Mouse (Mus musculus) kidney, embryonic 16.5 days (tissue): ENCODE measurements around the gene Ppy. TPM values are rescaled to one million over a fixed set of nuclear protein-coding genes. Genes with fewer than 3 reads are reported as not detected.

Experiments
- ATAC-seq: fragments of 200-750 bp; cut with Nextera tagmentation; 2 replicates; pipeline ENCODE4 v1.8.0; 2017; ENCODE audit warnings: moderate TSS enrichment; ENCODE audit not compliant: low FRiP score, low TSS enrichment
- H3K27ac ChIP-seq: fragments of 300-500 bp; sonication (generic); 2 replicates; pipeline ENCODE4 v1.5.1; 2014; ENCODE audit warnings: low read length
- H3K27me3 ChIP-seq: fragments of 300-500 bp; sonication (generic); 2 replicates; pipeline ENCODE4 v1.6.1; 2014; ENCODE audit warnings: low read length, control low read depth, mixed read lengths; ENCODE audit not compliant: insufficient read depth
- H3K36me3 ChIP-seq: fragments of 300-500 bp; sonication (generic); 2 replicates; pipeline ENCODE4 v1.6.1; 2014; ENCODE audit warnings: low read length, control low read depth, mixed read lengths; ENCODE audit not compliant: insufficient read depth
- H3K4me1 ChIP-seq: fragments of 300-500 bp; sonication (generic); 2 replicates; pipeline ENCODE4 v1.6.1; 2014; ENCODE audit warnings: low read length, control low read depth, mixed read lengths; ENCODE audit not compliant: insufficient read depth
- H3K4me2 ChIP-seq: fragments of 300-500 bp; sonication (generic); replicated peaks from 2 replicates; pipeline ENCODE4 v1.6.1; 2014; ENCODE audit warnings: low read depth, low read length
- H3K4me3 ChIP-seq: fragments of 300-500 bp; sonication (generic); 2 replicates; pipeline ENCODE4 v1.5.1; 2014; ENCODE audit warnings: mild to moderate bottlenecking, low read length
- H3K9ac ChIP-seq: fragments of 300-500 bp; sonication (generic); replicated peaks from 2 replicates; pipeline ENCODE4 v1.6.1; 2014; ENCODE audit warnings: low read length
- H3K9me3 ChIP-seq: fragments of 300-500 bp; sonication (generic); 2 replicates; pipeline ENCODE4 v1.6.1; 2016; ENCODE audit warnings: low read length, control low read depth
- WGBS: fragments of 180-500 bp; shearing (Covaris S2); extraction: QIAGEN DNeasy Blood & Tissue Kit; methylation state at CpG from one replicate; pipeline ENCODE4 v1.1.7; 2014; 5-methylcytosine and 5-hydroxymethylcytosine counted together
- polyA plus RNA-seq: library from polyadenylated mRNA; unstranded; fragments of >200 nt; fragmentation: Nextera tagmentation; extraction: Ambion mirVana; gene quantifications from 2 replicates; pipeline ENCODE4 v1.2.1, GENCODE M21; 2015

Ppy gene
- polyA plus RNA-seq, 1 experiment from 2014 or later: not detected

GRCm38 (mm10) chr11:102137625-102138446, 36.7 kb upstream of the Ppy start:
- H3K9ac ChIP-seq: peak overlapping the region; percentile 55
- peak overlapping the region; percentile 52 for H3K4me2 ChIP-seq
- peaks cover 3% of the 10 kb centered on the region; the same call in 1 of the 2 replicates for H3K27me3 ChIP-seq
- no peaks in the 10 kb centered on the region for H3K36me3 ChIP-seq
- peak overlapping the region; percentile 34 for H3K4me3 ChIP-seq
- 47% methylated on average over 13 of the region's 13 CpGs for WGBS
- H3K4me1 ChIP-seq: peaks cover 10% of the 10 kb centered on the region; the same call in 1 of the 2 replicates
- ATAC-seq: no peak
- H3K27ac ChIP-seq: no peak overlapping the region
- H3K9me3 ChIP-seq: no peaks in the 10 kb centered on the region

- no peak overlapping the region for H3K9ac ChIP-seq
- H3K4me1 ChIP-seq: peaks cover 8% of the 10 kb centered on the region; the same call in 1 of the 2 replicates
- no peaks in the 10 kb centered on the region for H3K36me3 ChIP-seq
- ATAC-seq: no peak
- no peak overlapping the region for H3K4me3 ChIP-seq
- WGBS: 28% methylated on average over 4 of the region's 4 CpGs
- H3K4me2 ChIP-seq: no peak overlapping the region
- H3K27ac ChIP-seq: no peak overlapping the region
- peaks cover 3% of the 10 kb centered on the region; the same call in 1 of the 2 replicates for H3K27me3 ChIP-seq
- no peaks in the 10 kb centered on the region for H3K9me3 ChIP-seq
These were observed 33.4 kb upstream of the Ppy start for GRCm38 (mm10) chr11:102134516-102134915.

- Histone ChIP-seq H3K4me3 (no peak overlapping the region), H3K4me1 (no peaks in the 10 kb centered on the region), H3K36me3 (no peaks in the 10 kb centered on the region), H3K9ac (no peak overlapping the region), H3K4me2 (no peak overlapping the region), H3K27me3 (0 out of 2 replicates have a peak, but pooled peaks cover 3% of the 10 kb centered on the region), H3K9me3 (no peaks in the 10 kb centered on the region), H3K27ac (no peak overlapping the region)
- ATAC-seq: no peak
- WGBS: 76% methylated on average over 6 of the region's 6 CpGs
These were observed 16.3 kb upstream of the Ppy start for GRCm38 (mm10) chr11:102117386-102117785.

GRCm38 (mm10) chr11:102116241-102116640, 15.1 kb upstream of the Ppy start:
- 75% methylated on average over 8 of the region's 8 CpGs for WGBS
- Histone ChIP-seq H3K4me2 (no peak overlapping the region), H3K27ac (no peak overlapping the region), H3K27me3 (0 out of 2 replicates have a peak, but pooled peaks cover 3% of the 10 kb centered on the region), H3K4me1 (no peaks in the 10 kb centered on the region), H3K9ac (no peak overlapping the region), H3K4me3 (no peak overlapping the region), H3K9me3 (no peaks in the 10 kb centered on the region), H3K36me3 (no peaks in the 10 kb centered on the region)
- no peak for ATAC-seq

GRCm38 (mm10) chr11:102111576-102111975, 10.5 kb upstream of the Ppy start:
- H3K36me3 ChIP-seq: no peaks in the 10 kb centered on the region
- no peak overlapping the region for H3K4me2 ChIP-seq
- no peaks in the 10 kb centered on the region for H3K4me1 ChIP-seq
- H3K27ac ChIP-seq: no peak overlapping the region
- H3K9ac ChIP-seq: no peak overlapping the region
- H3K9me3 ChIP-seq: no peaks in the 10 kb centered on the region
- 86% methylated on average over 5 of the region's 5 CpGs for WGBS
- H3K4me3 ChIP-seq: no peak overlapping the region
- no peak for ATAC-seq
- peaks cover 30% of the 10 kb centered on the region for H3K27me3 ChIP-seq

- H3K4me3 ChIP-seq: peak within 1 kb of the TSS; percentile 22
- H3K27ac ChIP-seq: no peak within 1 kb of the TSS
- no peaks in the 10 kb centered on the region for H3K36me3 ChIP-seq
- H3K27me3 ChIP-seq: peaks cover 54% of the 10 kb centered on the region
- 7% methylated on average over 9 of the region's 9 CpGs for WGBS
- no peaks in the 10 kb centered on the region for H3K4me1 ChIP-seq
- H3K4me2 ChIP-seq: peak within 1 kb of the TSS; percentile 43
- H3K9ac ChIP-seq: no peak within 1 kb of the TSS
- no peaks in the 10 kb centered on the region for H3K9me3 ChIP-seq
- ATAC-seq: no peak
These were observed 6.6 kb upstream of the Ppy start, which contains the start of gene Pyy for GRCm38 (mm10) chr11:102107732-102108131. Gene Pyy (minus strand): TSS chr11:102107832.

- H3K4me3 ChIP-seq: peak overlapping the region; percentile 22
- no peaks in the 10 kb centered on the region for H3K36me3 ChIP-seq
- peaks cover 54% of the 10 kb centered on the region for H3K27me3 ChIP-seq
- H3K4me2 ChIP-seq: peak overlapping the region; percentile 43
- 1% methylated on average over 21 of the region's 21 CpGs for WGBS
- no peak overlapping the region for H3K27ac ChIP-seq
- ATAC-seq: 0 out of 2 replicates have a peak, but pooled peaks have one; percentile 31
- peaks cover 5% of the 10 kb centered on the region for H3K4me1 ChIP-seq
- no peaks in the 10 kb centered on the region for H3K9me3 ChIP-seq
- no peak overlapping the region for H3K9ac ChIP-seq
These were observed 5.8 kb upstream of the Ppy start for GRCm38 (mm10) chr11:102106911-102107310.

- no peak overlapping the region; the same call in 1 of the 2 replicates for H3K4me2 ChIP-seq
- no peak overlapping the region for H3K27ac ChIP-seq
- H3K27me3 ChIP-seq: peaks cover 44% of the 10 kb centered on the region
- H3K4me3 ChIP-seq: no peak overlapping the region
- no peaks in the 10 kb centered on the region for H3K36me3 ChIP-seq
- no peaks in the 10 kb centered on the region for H3K9me3 ChIP-seq
- H3K4me1 ChIP-seq: peaks cover 7% of the 10 kb centered on the region
- 0 out of 2 replicates have a peak, but pooled peaks have one; percentile 16 for ATAC-seq
- WGBS: 20% methylated on average over 17 of the region's 17 CpGs
- no peak overlapping the region for H3K9ac ChIP-seq
These were observed 1.6 kb upstream of the Ppy start for GRCm38 (mm10) chr11:102102485-102103258.

- no peaks in the 10 kb centered on the region for H3K36me3 ChIP-seq
- peak; percentile 91 for ATAC-seq
- peak overlapping the region; percentile 41 for H3K9ac ChIP-seq
- no peaks in the 10 kb centered on the region for H3K9me3 ChIP-seq
- H3K4me2 ChIP-seq: peak overlapping the region; percentile 50
- WGBS: 5% methylated on average over 18 of the region's 18 CpGs
- peaks cover 8% of the 10 kb centered on the region for H3K4me1 ChIP-seq
- H3K27ac ChIP-seq: 0 out of 2 replicates have a peak overlapping the region, but pooled peaks have one; percentile 17
- peaks cover 5% of the 10 kb centered on the region; the same call in 1 of the 2 replicates for H3K27me3 ChIP-seq
- H3K4me3 ChIP-seq: peak overlapping the region; percentile 28
These were observed 4.2 kb downstream of the Ppy start for GRCm38 (mm10) chr11:102096887-102097391.
